Mouse (Mus musculus) right cerebral cortex, adult 2 months (tissue): ENCODE measurements at regions not wholly inside any gene's neighbourhood (a gene's known extent, or its start where the extent isn't known, plus 50 kb on each side); places are given as distances from the start of the nearest gene placed in this dataset.
A peak's percentile ranks its signal among the peaks of the same experiment; 100 is the strongest.
"Not testable (repeated sequence)": the region's sequence is repeated elsewhere in the genome, so short reads cannot be mapped to it uniquely, and the experiment has no call there.

Source experiments
- DNase-seq, 2 experiments: peaks; one replicate each; pipeline ENCODE4 v3.0.0; 2021 to 2022; ENCODE audit warnings: low spot score in 2 of 2

- DNase-seq: peak in 1 of 2 experiments; percentile 1
Measured at GRCm38 (mm10) chrX:165667020-165667419, 339.8 kb upstream of the Glra2 start.

- DNase-seq: no peak
Measured at GRCm38 (mm10) chrX:165631227-165631626, 304.0 kb upstream of the Glra2 start.

- DNase-seq: no peak
Measured at GRCm38 (mm10) chrX:165616078-165616477, 288.9 kb upstream of the Glra2 start.

- DNase-seq: not testable (repeated sequence)
Measured at GRCm38 (mm10) chrX:165600782-165601181, 273.6 kb upstream of the Glra2 start.
